Mouse (Mus musculus): Measurements from ENCODE around the gene Gm4340.
"Not testable (repeated sequence)": the region's sequence is repeated elsewhere in the genome, so short reads cannot be mapped to it uniquely, and the experiment has no call there.

Gm4340 gene

DNA sequence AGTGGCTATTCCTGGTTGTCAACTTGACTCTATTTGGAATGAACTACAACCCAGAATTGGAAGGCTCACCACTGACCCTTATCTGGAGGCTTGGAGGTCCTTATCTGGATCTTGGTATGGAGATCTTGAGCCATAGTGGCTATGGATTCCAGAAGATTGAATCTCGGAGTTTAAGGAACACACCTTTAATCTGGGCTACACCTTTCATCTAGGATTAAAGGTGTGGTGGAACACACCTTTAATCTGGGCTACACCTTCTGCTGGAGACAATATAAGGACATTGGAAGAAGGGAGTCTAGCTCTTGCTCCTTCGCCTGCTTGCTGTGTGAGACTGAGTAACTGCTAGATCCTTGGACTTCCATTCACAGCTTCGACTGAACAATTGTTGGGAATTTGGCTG, at the start of gene Gm4340:
TSS of gene Gm4340 (plus strand) at position 301 of the 400 bp plus-strand sequence.
- DNase-seq (ENCODE audit: low spot score) = not testable (repeated sequence)

DNA sequence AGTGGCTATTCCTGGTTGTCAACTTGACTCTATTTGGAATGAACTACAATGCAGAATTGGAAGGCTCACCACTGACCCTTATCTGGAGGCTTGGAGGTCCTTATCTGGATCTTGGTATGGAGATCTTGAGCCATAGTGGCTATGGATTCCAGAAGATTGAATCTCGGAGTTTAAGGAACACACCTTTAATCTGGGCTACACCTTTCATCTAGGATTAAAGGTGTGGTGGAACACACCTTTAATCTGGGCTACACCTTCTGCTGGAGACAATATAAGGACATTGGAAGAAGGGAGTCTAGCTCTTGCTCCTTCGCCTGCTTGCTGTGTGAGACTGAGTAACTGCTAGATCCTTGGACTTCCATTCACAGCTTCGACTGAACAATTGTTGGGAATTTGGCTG, 42.6 kb upstream of the Gm4340 start, which contains the start of gene Gm6763:
TSS of gene Gm6763 (plus strand) at position 301 of the 400 bp plus-strand sequence.
- DNase-seq (ENCODE audit: low spot score) = not testable (repeated sequence)

DNA sequence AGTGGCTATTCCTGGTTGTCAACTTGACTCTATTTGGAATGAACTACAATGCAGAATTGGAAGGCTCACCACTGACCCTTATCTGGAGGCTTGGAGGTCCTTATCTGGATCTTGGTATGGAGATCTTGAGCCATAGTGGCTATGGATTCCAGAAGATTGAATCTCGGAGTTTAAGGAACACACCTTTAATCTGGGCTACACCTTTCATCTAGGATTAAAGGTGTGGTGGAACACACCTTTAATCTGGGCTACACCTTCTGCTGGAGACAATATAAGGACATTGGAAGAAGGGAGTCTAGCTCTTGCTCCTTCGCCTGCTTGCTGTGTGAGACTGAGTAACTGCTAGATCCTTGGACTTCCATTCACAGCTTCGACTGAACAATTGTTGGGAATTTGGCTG, 34.1 kb upstream of the Gm4340 start, which contains the start of gene Gm8764:
TSS of gene Gm8764 (plus strand) at position 301 of the 400 bp plus-strand sequence.
- DNase-seq (ENCODE audit: low spot score) = not testable (repeated sequence)

DNA sequence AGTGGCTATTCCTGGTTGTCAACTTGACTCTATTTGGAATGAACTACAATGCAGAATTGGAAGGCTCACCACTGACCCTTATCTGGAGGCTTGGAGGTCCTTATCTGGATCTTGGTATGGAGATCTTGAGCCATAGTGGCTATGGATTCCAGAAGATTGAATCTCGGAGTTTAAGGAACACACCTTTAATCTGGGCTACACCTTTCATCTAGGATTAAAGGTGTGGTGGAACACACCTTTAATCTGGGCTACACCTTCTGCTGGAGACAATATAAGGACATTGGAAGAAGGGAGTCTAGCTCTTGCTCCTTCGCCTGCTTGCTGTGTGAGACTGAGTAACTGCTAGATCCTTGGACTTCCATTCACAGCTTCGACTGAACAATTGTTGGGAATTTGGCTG, 25.6 kb upstream of the Gm4340 start, which contains the start of gene Gm21304:
TSS of gene Gm21304 (plus strand) at position 301 of the 400 bp plus-strand sequence.
- DNase-seq (ENCODE audit: low spot score) = not testable (repeated sequence)

DNA sequence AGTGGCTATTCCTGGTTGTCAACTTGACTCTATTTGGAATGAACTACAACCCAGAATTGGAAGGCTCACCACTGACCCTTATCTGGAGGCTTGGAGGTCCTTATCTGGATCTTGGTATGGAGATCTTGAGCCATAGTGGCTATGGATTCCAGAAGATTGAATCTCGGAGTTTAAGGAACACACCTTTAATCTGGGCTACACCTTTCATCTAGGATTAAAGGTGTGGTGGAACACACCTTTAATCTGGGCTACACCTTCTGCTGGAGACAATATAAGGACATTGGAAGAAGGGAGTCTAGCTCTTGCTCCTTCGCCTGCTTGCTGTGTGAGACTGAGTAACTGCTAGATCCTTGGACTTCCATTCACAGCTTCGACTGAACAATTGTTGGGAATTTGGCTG, 17.1 kb upstream of the Gm4340 start, which contains the start of gene Gm21312:
TSS of gene Gm21312 (plus strand) at position 301 of the 400 bp plus-strand sequence.
- not testable (repeated sequence) for DNase-seq (ENCODE audit: low spot score)

DNA sequence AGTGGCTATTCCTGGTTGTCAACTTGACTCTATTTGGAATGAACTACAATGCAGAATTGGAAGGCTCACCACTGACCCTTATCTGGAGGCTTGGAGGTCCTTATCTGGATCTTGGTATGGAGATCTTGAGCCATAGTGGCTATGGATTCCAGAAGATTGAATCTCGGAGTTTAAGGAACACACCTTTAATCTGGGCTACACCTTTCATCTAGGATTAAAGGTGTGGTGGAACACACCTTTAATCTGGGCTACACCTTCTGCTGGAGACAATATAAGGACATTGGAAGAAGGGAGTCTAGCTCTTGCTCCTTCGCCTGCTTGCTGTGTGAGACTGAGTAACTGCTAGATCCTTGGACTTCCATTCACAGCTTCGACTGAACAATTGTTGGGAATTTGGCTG, 8.6 kb upstream of the Gm4340 start, which contains the start of gene Gm20765:
TSS of gene Gm20765 (plus strand) at position 301 of the 400 bp plus-strand sequence.
- not testable (repeated sequence) for DNase-seq (ENCODE audit: low spot score)

DNA sequence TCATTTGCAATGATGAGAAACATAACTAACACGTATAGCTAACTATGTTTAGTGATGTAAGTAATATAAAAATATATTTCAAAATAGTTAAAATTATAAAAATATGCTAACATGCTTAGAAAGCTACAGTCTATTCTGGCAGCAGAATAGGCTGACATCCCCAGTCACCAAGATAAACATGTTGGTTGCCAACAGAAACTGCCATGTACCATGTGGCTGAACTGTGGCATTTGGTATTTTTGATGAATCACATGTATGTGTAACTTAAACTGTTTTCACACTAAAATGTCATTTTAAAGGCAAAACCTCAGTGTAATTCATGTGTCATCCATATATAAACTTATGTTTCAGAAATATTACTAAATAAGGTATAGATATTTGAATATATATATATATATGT, 15.8 kb downstream of the Gm4340 start:
- no peak for DNase-seq (ENCODE audit: low spot score)

DNA sequence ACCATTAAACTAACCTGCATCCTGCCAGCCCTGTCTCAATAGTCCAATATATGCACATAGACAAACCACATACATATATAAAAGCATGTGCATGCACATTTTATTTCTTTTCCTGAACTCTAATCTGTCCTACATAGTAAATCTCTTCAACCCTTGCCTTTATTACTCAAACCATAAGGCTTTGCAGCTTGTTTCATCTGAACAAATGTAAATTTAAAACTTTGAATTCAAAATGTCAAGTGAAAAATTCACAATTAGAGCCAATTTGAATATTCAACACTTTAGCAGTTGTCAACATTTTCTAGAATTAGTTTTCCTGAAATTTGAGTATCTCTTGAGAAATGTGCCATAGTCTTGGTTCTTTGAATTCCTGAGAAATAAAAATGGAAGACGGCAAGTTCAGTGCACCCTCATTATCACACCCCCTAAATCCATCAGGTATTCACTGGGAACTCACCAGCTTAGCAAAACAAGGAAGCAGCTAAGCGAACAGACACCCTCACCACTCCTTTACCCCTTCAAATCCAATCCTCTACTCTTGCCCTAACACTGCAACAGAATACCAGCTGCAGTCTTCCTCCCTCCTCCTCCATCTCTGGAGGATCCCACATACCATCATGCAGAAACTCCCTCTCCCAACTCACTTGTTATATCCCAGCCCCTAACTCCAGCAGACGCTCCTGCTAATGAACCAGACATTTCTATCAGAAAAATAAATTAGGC, 16.6 kb downstream of the Gm4340 start:
- no peak for DNase-seq (ENCODE audit: low spot score)

DNA sequence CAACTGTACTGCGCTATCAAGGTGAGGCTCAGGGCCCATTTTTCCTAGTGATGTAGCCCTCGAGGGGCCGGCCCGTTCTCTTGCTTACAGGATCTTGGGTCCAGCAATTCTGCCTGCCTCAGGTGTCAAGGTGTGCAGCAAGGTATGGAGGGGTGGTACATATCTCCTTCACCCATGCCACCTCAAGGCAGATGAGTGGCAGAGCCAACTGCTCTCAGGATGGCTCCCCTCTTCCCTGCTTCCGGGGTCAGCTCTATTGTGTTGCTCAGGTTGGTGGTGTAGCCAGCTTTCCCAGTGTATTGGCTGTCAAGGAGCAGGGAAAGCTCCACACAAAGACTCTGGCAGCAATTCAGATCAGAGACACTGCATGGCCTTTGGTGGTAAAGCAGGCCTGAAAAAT, 20.7 kb downstream of the Gm4340 start:
- DNase-seq (ENCODE audit: low spot score) = no peak

DNA sequence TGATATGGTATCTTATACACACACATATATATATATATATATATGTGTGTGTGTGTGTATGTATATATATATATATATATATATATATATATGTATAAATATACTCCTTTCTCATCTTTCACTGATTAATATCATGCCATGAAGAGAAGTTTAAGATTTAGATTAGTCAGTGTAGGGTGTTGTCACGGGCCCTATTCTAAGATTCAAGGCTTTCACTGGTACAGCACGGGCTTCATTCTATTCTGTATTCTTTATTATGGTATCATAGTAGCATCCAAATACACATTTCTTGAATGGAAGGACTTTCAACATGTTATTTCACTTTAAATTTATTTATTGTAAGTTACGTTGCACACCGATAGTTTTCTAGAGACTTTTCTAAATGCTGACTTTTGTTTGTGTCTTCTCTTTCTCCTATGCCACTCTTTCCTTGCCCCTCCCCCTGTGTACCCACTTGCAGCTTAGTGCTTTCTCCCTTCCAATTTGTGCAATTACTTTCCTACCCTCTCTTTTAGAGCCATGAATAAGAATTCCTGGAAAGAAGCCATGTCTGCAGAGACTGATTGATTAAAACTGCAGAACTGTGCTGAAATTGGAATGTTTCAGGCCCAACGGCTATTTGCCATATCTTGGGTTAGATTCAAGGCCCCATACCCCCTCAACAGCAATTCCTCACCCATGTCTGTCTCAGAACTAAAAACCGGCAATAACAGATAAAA, 26.6 kb downstream of the Gm4340 start:
- DNase-seq (ENCODE audit: low spot score) = no peak
